Mouse (Mus musculus) spleen, postnatal 36 days (tissue): ENCODE results near the gene 5330417C22Rik.
"Not testable (repeated sequence)": the region's sequence is repeated elsewhere in the genome, so short reads cannot be mapped to it uniquely, and the experiment has no call there.

Experiments
- DNase-seq, 2 experiments: peaks; one replicate each; pipeline ENCODE4 v3.0.0; 2022; ENCODE audit warnings: low spot score in 2 of 2, mixed read lengths in 1 of 2

The 5330417C22Rik gene

GRCm38 (mm10) chr3:108536517-108537260 lies at the start of gene 5330417C22Rik:
TSS of gene 5330417C22Rik (minus strand) at chr3:108536536.
- peak in 1 of 2 experiments; percentile 36 for DNase-seq

- peak; percentile 16 to 20 for DNase-seq
Observed at GRCm38 (mm10) chr3:108584580-108584979, 48.2 kb upstream of the 5330417C22Rik start.

DNA sequence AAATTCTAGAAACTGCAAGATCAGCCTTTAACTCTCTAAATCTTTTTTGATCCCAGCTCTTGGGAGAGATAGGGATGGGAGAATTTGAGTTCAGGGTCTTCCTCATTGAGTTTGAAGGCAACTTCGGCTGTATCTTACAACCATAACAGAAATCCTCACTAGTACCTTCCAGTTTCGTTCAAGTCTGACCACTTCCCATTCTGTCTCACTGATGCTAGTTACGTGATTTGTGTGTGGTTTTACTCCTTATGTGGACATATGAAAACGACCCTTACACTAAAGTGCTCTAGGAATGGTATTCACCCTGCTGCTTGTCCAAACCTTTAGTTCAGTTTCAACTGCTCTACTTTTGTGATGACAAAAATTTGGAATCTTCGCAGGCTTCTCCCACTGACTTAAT lies 37.7 kb upstream of the 5330417C22Rik start:
- no peak for DNase-seq

DNA sequence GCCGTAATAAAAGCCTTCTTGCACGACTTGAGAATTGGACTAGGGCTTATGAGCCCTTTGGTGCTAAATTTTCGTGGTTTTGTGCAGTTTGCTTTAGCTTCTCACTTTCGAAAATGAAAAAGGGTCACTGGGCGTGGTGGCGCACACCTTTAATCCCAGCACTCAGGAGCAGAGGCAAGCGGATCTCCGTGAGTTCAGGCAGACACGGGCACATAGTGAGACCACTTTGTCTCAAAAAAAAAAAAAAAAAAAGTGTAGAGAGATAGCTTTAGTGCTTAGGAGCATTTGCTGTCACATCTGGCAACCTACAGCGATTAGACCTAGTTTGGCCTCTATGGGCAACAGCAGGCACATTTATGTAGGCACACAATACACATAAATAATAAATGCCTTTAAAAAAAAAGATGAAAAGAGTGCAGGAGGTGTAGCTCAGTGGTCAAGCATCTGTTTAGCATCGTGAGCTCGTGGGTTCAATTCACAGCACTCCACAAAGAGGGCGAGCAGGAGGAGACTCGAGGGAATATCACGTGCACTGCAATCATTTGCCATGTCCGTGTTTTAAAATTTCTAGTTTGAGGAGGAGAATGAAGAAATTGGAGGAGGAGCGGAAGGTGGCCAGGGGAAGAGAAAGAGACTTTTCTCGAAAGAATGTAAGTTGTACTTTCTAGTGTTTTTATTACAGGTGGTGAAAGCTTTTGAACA lies 36.1 kb upstream of the 5330417C22Rik start:
- DNase-seq = no peak

GRCm38 (mm10) chr3:108571443-108572294 lies 35.3 kb upstream of the 5330417C22Rik start, which contains the start of gene Taf13:
TSS of gene Taf13 (plus strand) at chr3:108571698.
- peak; percentile 95 to 96 for DNase-seq

DNA sequence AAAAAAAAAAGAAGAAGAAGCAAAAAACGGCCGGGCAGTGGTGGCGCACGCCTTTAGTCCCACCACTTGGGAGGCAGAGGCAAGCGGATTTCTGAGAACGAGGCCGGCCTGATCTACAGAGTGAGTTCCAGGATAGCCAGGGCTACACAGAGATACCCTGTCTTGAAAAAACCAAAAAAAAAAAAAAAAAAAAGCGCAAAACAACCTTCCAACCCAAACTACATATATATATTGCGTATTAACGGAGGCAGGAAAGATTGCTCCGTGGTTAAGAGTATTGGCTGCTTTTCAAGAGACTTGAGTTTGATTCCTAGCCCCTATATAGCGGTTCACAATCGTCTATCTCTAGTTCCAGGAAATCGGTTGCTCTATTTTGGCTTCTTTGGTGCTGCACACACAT lies 34.5 kb upstream of the 5330417C22Rik start:
- DNase-seq = no peak

DNA sequence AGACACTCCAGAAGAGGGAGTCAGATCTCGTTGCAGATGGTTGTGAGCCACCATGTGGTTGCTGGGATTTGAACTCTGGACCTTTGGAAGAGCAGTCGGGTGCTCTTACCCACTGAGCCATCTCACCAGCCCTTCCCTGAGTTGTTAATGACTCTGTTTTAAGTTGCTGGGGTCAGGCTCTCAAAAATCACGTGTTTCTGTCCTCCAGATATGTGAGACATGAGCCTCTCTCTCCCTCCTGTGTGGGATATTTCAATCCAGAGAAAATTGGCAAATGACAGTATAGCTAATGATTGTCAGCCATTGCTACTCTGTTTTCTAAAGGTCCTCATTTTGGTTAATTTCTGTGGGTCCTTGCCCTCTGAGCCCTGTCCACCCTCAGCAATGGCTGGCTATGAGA lies 33.3 kb upstream of the 5330417C22Rik start:
- DNase-seq = not testable (repeated sequence)

GRCm38 (mm10) chr3:108567990-108568877 lies 31.9 kb upstream of the 5330417C22Rik start:
- DNase-seq = no peak

GRCm38 (mm10) chr3:108563309-108563708 lies 27.0 kb upstream of the 5330417C22Rik start:
- peak; percentile 76 to 83 for DNase-seq

- DNase-seq = peak; percentile 30 to 52
Observed at GRCm38 (mm10) chr3:108562777-108563271, 26.5 kb upstream of the 5330417C22Rik start.

DNA sequence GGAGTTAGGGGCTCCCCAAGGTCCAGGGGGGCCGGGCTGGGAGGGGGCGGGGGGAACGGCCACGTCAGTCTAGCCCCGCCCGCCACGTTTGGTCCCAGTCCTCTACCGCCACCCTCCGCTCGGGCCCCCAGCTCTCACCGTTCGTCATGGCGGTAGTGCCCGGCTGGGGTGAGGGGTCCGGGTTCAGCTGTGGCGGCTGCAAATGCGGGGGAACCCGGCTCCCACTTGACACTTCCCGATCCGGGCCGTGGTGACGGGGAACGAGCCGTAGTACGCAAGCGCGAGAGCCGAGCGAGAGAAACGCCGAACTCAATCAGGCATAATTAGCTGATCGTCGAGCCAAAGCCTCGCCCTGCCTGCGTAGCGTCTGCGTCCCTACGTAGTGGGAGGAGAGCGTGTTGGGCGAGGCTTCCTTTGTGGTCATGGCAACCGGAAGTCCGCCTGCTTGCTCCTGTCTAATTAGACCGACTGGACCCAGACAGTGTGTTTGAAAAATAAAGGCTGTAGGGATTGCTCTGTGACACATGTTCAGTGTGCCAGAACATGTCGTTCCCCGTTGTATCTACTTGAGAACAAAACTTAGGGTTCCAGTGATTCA lies 25.9 kb upstream of the 5330417C22Rik start, which contains the start of gene Tmem167b:
Gene Tmem167b (minus strand): TSS at position 334 of the 598 bp plus-strand sequence.
- peak; percentile 98 for DNase-seq

- DNase-seq = no peak
Observed at GRCm38 (mm10) chr3:108557888-108558287, 21.6 kb upstream of the 5330417C22Rik start.

DNA sequence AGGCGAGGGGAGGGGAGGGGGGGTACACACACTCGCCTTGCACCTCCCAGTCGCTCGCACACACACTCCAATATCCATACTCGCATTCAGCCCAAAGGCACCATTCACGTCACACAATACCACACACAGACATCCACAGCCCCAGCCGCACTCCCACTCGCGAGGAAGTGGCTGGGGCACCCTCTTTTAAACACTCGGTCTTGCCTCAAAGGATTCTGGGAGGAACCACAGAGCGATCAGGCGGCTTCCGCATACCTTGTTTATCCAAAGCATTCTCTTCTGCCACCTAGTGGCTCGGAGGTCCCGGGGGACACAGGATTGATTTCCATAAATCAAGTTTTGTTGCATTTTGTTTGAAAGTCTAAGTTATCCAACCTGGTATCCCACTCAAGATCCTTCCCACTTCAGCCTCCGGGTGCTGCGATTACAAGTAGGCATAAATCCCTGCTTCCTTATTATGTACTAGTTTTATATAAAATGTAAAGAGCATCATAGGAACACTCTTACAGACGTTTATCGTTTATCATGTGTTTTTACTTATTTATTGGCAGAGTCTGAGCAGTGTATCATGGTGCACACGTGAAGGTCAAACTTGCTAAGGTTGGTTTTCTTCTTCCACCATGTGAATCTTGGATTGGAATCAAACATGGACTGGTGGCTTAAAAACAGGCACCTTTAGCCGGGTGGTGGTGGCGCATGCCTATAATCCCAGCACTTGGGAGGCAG lies 18.4 kb upstream of the 5330417C22Rik start:
- DNase-seq = peak; percentile 93 to 96

GRCm38 (mm10) chr3:108554111-108554561 lies 17.8 kb upstream of the 5330417C22Rik start:
- DNase-seq = no peak

DNA sequence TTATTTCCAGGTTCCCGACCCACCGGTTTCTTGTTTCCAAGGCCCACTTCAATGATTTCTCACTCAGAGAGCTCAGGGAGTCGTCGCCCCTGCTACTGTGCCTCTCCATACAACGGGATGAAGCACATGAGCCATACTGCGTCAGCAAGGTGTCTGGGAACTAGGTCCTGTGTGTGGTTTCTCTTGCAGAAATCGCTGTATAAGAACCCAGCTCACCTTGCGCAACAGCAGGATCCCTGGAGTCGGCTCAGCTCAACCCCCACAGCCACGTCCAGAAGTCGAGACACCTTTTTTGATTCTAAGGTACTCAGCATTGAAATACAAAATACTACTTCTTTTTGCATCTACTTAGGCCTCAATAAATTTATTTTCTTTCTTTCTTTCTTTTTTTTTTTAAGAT lies 6.0 kb upstream of the 5330417C22Rik start:
- DNase-seq = no peak

GRCm38 (mm10) chr3:108537303-108537702 lies 967 bp upstream of the 5330417C22Rik start:
- peak; percentile 56 to 73 for DNase-seq

GRCm38 (mm10) chr3:108535896-108536516 lies 330 bp downstream of the 5330417C22Rik start:
- DNase-seq = no peak

DNA sequence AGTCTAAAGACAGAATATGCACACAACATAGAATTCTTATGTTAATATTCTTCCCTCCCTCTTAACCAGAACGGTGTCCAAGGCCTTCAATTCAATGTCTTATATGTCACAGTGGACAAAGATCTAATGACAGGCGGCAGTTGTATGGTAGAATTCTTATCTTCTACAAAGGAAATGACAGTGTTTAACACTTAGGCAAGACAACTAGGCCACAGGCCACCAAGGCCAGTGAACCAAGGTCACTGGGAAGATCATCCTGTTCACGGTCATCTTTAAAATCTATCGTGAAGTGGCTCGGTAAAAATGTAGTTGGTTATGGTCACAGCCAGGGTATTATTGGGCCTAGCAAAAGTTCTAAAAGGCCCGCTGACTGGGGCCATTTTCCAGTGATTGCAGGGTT lies 2.4 kb downstream of the 5330417C22Rik start, which contains the start of gene 1700013F07Rik:
Gene 1700013F07Rik (plus strand): TSS at position 200 of the 400 bp plus-strand sequence.
- DNase-seq = no peak
